Mouse (Mus musculus) olfactory bulb, adult 2 months (tissue): ENCODE results near the gene Prkcz.

Source experiments
- CTCF ChIP-seq: fragments of 200-500 bp; IDR thresholded peaks from 2 replicates; pipeline ENCODE4 v1.5.1; 2012; ENCODE audit warnings: low read depth, mild to moderate bottlenecking, low read length, moderate library complexity; ENCODE audit not compliant: insufficient read depth
- POLR2A ChIP-seq: fragments of 200-500 bp; IDR thresholded peaks from 2 replicates; pipeline ENCODE4 v1.6.1; 2012; ENCODE audit warnings: mild to moderate bottlenecking, low read depth, low read length, moderate library complexity; ENCODE audit not compliant: insufficient read depth

- TF ChIP-seq CTCF (no peak), POLR2A (no peak)
These were observed 81.0 kb downstream of the Prkcz start for GRCm38 (mm10) chr4:155279926-155280767.
